Mouse (Mus musculus): ENCODE results near the gene Pcbp4. TPM values are rescaled to one million over a fixed set of nuclear protein-coding genes. Genes with fewer than 3 reads are reported as not detected.

The Pcbp4 gene
- polyA plus RNA-seq, 1 experiment from 2014 or later, result 12.6 TPM

DNA sequence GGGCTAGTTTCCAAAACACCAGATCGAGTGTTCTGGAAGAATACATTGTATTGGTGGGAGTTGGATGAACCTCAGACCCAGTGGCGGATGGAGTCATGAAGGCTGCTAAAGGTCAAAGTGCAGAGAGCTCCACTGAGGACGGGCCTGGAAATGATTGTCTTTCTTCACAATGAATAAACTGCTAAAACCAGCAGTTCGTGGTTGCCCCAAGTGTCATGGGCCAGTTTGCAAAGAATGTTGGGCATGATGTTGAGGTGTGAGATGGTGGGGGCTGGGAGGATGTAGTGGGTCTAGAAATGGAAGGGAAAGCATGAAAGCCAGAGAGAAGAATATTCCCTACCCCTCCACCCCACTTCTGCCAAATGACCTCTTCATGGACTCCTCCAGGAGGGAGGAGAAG, 8.3 kb upstream of the Pcbp4 start:
- no peak for DNase-seq (ENCODE audit: low spot score)

DNA sequence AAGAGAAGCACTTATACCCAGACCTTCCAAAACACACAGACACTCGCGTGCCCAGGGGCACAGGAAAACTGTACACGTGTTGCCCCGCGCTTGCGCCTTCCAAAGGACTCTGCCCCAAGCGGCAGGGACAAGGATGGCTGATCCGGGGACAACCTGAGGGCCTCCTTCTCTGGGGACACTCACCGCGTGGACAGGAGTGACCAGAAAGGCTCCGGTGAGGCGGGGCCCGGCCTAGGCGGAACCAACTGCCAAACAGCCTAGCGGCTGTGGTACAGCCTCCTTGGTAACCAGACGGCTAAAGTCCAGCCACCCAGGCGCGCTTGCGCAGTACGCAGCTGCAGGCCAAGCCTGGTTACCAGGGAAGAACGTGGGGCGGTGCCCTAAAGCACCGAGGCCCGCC, 5.7 kb upstream of the Pcbp4 start, which contains the start of the genes Abhd14b and Abhd14a:
Gene Abhd14b (plus strand): TSS at position 112 of the 400 bp plus-strand sequence.
Gene Abhd14a (minus strand): TSS at position 331 of the 400 bp plus-strand sequence.
- DNase-seq (ENCODE audit: low spot score), result peak; percentile 62

DNA sequence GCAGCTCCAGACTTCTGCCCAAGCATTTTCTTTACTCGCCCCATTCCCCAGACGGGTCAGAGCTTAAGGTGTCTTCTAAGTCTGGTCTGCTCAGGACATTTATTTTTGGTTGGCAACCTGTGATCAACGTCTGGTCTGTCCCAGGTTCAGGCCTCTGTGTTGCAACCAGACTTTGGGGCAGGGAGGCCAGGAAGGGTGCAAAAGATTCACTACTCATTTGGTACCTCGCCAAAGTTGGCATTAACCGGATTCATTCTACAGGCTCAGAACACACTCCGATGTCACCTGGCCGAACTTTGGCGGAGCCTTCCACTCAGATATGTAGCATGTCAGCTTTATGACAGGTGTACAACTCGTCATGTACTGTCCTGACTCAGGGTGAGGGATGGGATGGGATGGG, 5.1 kb upstream of the Pcbp4 start:
- DNase-seq (ENCODE audit: low spot score), result no peak

DNA sequence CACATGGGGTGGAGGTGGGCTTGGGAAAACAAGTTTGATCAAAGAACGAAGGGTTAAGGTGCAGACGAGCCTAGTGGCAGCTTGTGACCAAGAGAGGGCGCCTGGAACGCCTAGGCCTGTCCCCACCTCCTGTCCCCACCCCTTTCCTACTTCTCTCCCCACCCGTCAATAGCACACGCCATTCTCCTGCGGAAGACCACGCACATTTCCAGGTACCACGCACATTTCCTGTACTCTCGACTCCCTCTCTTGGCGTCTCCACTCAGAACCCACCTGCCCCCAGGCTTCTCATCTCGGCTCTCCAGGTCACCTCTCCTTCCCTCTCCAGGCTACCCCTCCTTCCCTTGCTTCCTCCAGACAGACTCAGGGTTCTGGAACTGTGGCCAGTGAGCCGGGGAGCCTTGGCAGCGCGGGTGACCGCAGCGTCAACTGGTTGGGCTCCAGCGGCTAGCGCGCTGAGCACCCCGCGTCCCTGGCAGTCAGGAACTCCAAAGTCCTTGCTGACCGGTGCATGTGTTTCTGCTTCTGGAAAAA, 4.5 kb upstream of the Pcbp4 start:
- peak; percentile 71 for DNase-seq (ENCODE audit: low spot score)

DNA sequence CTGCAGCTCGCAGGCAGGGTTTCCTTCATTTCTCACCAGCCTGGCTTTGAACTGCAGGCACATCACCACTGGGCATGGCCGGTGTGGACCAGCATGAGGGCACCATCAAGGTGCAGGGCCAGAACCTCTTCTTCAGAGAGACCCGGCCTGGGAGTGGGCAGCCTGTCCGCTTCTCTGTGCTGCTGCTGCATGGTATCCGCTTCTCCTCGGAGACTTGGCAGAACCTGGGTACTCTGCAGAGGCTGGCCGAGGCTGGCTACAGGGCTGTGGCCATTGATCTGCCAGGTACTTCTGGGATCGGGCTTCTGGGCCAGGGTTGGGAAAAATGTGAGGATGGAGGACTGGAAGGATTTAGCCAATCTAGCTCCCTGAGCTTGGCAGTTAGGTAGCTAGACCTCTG, 3.1 kb upstream of the Pcbp4 start:
- DNase-seq (ENCODE audit: low spot score), result no peak

DNA sequence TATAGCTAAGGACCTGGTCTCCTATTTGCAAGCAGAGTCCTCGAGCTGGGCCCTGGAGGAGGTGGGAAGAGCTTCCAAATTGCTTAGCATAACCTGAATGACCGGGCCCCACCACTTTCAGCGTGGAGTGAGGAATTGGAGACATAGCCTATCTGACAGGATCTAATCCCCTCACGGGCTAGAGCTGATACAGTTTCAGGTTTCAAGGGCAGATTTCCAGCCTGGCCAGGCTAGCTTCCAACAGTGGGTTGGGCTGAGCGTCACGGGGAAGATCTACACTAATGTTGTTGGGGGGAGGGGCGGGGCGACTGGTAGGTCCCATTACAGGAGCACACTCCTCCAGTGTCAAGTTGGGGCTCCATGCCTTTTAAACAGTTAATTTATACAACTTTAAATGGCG, 2.4 kb upstream of the Pcbp4 start:
- DNase-seq (ENCODE audit: low spot score), result no peak

DNA sequence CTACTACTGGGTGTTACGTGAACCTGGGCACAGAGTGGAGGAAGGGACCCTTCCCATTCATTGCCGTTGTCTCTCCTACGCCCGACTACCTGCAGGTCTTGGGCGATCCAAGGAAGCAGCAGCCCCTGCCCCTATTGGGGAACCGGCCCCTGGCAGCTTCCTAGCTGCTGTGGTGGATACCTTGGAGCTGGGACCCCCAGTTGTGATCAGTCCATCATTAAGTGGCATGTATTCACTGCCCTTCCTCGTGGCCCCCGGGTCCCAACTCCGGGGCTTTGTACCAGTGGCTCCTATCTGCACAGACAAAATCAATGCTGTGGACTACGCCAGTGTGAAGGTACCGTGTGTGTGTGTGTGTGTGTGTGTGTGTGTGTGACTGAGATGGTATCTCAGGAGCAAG, 1.8 kb upstream of the Pcbp4 start:
- no peak for DNase-seq (ENCODE audit: low spot score)

DNA sequence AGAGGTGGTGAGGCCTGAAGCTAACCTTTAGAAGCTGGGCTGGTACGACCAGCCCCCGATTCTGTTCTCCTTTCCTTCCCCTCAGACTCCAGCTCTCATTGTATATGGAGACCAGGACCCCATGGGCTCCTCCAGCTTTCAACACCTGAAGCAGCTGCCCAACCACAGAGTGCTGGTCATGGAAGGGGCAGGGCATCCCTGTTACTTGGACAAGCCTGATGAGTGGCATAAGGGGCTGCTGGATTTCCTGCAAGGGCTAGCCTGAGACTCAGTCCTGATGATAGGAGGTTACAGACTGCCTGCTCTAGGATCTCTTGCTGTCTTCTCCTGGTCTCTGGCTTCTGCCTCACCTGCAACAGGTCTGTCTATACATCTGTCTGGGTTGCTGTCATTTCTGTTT, 1.2 kb upstream of the Pcbp4 start:
- no peak for DNase-seq (ENCODE audit: low spot score)

DNA sequence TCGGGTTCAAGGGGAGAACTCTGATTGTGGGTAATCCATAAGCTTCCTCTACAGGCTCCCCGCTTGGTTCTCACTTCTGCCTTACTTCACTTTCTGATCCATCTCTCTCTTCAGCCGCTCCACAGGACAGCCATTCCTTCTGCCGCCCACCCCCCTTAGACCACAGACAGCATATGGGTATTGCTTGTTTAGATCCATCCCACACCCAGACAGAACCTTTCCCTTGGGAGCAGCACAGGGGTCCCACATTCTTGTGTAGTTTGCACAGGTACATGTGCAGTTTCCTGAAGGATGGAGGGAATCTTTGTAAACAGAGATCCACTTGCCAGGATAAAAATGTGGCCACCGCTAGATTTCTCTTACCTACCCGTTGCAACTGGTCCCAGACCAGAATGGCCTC, 740 bp upstream of the Pcbp4 start:
- no peak for DNase-seq (ENCODE audit: low spot score)

DNA sequence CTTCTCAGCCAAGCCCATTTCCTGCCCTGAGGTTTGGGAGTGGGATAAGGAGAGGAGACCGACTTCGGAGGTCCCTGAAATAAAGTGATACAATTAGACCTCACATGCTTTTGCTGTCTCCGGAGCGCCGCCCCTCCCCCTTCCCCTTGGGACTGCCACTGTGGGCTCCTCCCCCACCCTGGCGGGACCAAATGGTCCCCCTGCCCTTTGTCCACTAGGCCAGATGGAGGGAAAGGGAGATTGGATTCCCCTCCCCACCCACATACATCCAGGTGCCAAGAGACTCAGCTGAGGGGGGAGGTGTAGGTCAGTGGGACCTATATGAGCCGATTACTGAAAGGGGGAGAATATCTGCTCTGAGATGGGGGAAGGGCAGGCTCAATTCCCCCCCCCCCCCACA, 270 bp upstream of the Pcbp4 start:
- no peak for DNase-seq (ENCODE audit: low spot score)

DNA sequence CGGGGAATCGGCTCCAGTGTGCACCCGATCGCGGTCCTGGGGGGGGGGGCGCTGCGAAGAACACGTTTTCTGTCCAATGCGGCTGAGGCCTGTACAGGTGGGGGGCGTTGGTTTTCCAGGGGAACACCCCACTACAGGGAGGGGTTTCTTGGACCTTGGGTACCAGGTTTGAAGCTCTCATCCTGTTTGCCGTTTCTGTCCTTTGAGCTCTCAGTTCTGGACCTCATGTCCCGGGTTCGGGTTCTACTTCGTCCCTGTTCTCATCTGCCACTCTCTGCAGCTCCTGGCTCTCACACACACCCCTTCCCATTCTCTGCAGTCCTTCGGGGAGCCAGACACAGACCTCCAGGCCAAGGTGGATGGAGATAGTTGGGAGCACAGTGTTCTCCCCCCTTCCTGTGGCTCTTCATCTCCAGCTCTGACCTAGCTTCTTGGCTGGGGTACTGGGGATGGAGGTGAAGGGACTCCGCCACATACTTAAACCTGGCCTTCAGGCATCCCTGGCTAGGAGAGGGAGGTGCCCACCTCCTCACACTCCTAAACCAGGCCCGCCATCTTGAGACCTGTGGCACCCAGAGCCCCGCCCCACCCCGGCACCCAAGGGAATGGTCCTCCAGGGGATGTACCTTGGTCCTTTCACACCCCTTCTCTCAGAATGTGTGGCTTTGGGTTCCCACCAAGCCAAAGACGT, 1.1 kb downstream of the Pcbp4 start:
- DNase-seq (ENCODE audit: low spot score), result no peak

DNA sequence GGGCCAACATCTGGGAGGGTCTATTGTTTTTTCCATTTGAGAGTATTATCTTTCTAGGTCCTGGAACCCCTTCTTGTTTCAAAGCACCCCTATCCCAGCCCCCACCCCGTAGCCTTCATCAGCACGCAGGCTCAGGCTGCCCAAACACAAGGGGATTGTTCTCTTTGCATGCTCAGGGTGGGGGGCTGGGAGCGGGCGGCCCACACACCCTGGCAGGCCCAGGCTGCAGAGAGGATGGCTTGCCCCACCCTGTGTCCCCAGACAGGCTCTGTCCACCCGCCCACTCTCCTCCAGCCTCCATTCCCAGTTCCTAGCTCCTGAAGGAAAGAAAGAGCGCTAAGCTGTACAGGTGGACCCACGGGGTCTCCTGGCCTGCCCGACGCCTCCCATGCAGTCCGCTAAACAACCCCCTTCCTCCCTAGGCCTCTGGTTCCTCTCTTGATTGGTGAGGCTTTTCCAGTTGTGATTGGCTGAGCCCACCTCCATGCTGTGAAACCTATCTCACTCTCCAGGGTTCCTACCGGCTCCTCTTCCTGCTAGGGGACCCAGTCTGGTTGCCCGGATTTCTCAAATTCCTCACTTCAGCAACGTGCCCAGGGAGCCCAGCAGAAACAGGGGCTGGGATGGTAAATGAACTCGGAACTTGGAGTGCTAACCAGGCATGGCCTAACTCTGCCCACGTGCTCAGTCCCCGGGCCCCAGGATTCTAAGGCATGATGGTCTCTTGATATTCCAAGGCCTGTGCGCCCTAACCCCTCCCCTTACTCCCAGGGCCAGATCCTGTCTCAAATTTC, 2.0 kb downstream of the Pcbp4 start:
- DNase-seq (ENCODE audit: low spot score), result no peak

DNA sequence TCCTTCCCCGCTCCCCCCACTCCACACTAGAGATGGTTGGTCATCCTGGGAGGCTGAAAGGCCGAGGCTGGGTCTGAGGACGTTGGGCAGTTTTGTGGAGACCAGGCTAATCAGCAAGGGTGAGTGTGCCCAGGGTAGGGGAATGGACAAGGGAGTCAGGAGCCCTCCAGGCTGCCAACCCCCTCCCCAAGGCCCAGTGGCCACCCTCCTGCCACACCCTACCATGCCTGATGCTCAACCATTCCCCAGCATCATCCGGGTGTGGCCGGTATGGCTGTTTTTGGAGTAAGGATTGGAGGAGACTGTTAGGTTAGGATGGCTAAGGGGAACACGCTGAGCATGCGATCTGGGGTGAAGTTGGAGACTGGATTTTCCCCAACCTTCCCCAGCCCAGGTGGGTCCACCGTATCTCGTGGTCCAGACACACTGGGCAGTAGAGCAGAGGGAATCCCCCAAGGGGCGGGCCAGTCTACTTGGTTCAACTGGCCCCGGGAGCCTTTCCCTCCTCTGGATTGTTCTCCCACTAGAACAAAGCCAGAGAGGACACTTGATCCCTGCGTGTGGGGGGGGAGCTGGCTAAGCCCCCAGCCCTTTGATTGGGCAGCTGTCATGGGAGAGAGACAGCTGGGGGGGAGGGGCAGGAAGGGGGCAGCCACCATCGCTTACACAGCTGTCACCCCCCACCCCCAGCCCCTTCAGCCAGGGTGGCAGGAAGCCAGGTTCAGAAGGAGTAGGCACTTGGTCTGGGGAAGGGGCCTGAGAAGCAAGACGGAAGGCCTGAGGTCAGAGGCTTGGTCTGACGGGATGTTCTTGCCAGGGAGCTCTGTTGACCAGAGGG, 3.5 kb downstream of the Pcbp4 start:
- no peak for DNase-seq (ENCODE audit: low spot score)

DNA sequence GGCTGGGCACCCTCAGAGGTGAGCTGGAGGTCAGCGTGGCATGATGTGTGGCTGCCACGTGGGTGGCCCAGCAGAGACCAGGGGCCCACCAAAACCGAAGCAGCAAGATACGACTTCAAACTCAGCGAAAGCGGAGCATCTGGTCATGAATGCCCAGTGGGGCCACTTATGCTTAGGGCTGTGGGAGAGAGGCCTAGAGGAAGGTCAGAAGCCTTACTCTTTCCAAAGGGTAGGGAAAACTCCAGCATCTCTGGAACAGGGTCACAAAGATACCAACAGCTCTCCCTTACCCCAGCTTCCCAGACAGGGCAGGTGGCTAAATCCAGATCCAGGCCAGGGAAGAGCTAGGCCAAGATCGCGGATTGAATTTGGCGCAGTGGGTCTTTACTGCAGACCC, 4.1 kb downstream of the Pcbp4 start:
- DNase-seq (ENCODE audit: low spot score), result no peak

DNA sequence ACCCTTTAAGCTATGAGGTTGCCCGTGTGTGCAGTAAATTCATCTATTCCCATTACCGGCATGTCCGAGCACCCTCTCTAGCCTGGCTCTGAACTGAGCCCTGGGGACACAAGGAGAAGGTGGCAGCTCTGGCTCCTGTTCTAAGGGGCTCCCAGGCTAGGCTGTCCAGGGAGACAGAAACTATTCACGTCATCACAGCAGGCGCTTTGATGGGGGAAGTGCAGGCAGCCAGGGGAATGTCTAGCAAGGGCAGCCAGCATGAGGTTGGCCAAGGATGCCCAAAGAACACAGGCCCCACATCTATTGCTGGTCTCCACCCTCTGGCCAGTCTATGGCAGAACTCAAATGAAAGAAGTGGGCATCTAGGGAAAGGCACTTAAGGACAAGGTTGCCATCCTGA, 4.8 kb downstream of the Pcbp4 start:
- DNase-seq (ENCODE audit: low spot score), result no peak

DNA sequence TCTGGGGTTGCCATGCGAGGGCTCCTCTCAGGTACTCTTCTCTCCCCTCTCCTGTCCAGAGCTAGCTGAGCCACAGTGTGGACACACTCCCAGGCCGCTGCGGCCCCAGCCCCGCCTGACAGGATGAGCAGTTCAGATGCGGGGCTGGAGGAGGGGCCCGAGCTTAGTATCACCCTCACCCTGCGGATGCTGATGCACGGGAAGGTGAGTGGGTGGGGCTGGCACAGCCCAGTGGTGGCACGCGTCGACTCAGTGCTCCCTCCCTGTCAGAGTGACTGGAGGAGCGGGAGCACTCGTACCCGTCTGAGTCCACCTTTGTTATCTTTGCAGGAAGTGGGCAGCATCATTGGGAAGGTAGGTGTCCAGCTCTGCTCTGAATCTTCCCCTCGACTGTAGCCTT, 6.9 kb downstream of the Pcbp4 start:
- DNase-seq (ENCODE audit: low spot score), result no peak

DNA sequence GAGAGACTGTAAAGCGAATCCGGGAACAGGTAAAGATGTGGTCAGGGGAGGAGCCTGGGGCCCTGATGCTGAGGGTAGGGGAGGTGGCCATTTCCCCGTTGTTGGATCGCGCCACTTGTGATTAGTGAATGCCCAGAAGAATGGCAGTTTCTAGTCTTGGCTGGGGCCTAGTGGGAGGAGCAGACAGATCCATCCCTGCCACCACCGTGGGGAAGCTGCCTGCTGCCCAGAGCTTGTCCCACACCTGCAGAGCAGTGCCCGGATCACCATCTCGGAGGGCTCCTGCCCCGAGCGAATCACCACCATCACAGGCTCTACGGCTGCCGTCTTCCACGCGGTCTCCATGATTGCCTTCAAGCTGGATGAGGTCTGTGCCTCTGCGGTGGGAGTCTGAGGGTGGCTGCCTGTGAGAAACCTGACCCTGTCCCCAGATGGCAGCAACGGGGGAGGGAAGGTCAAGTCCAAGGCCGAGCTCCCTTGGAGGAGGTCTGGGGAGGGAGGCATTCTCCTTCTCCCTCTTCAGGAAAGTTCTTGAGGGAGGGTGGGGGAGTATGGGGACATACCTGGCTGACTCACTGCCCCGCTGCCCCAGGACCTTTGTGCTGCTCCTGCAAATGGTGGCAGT, 7.4 kb downstream of the Pcbp4 start:
- DNase-seq (ENCODE audit: low spot score), result no peak

DNA sequence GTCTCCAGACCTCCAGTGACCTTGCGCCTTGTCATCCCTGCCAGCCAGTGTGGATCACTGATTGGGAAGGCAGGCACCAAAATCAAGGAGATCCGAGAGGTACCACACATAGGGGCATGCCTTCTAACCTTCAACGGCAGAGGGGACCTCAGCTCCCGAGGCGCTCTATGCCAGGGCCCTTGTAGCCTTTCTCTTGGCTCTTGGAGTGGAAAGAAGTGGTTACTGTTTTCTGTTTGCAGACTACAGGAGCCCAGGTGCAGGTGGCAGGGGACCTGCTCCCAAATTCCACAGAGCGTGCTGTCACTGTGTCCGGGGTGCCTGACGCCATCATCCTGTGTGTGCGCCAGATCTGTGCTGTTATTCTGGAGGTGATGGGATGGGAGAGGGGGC, 7.9 kb downstream of the Pcbp4 start:
- no peak for DNase-seq (ENCODE audit: low spot score)

DNA sequence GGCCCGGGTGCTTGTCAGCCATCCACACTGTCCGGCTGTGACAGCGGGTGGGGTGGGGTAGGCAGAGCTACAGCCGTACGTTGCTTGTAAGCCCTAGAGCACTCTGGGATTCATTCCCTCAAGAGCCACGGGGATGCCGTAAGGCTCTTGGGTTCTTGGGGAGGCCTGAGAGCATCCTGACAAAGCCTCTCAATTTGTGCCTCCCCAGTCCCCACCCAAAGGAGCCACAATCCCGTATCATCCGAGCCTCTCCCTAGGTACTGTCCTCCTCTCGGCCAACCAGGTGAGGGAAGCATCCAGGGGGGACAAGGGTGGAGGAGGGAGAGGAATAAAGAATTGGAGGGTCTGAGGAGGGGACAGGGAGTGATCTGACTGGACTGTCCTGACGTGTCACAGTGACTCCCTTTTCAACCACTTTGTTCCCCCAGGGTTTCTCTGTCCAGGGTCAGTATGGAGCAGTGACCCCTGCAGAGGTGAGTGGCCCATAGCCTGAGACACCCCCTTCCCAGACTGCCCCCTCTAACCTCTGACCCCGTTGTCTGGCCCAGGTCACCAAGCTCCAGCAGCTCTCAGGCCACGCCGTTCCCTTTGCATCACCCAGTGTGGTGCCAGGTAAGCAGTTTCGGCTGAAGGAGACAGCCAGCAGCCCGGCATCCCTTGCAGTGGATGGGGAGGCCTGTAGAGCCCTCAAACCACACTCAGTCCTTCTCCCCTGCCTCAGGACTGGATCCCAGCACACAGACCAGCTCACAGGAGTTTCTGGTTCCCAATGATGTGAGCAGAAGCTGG, 8.7 kb downstream of the Pcbp4 start:
- no peak for DNase-seq (ENCODE audit: low spot score)

DNA sequence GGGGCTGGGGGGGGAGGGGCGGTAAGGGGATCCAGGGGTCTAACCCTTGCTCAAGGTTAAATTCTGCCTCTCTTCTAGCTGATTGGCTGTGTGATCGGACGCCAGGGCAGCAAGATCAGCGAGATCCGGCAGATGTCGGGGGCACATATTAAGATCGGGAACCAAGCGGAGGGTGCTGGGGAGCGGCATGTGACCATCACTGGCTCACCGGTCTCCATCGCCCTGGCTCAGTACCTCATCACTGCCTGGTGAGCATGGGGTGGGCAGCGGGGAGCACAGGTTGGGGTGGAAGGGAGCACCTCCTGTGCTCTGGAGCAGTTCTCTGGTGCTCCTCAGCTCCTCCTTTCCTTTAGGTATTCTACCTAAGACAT, 9.3 kb downstream of the Pcbp4 start:
- no peak for DNase-seq (ENCODE audit: low spot score)

Data from thymus, postnatal 0 days (tissue).